Mouse (Mus musculus) MEL (cell line): ENCODE data around the gene Wdr5.

ENCODE experiments used
- BHLHE40 ChIP-seq: IDR thresholded peaks from 2 replicates; pipeline ENCODE4 v1.6.1; 2012; ENCODE audit warnings: low read depth, mild to moderate bottlenecking, inconsistent platforms, low read length, improper control_type of control experiment, borderline replicate concordance
- CTCF ChIP-seq, 3 experiments: IDR thresholded peaks in 2 of 3; conservative IDR thresholded peaks in 1 of 3; 2 replicates each; pipeline ENCODE4 v1.5.1; 2011 to 2012; ENCODE audit warnings: low read length in 3 of 3, low read depth in 2 of 3, mild to moderate bottlenecking in 2 of 3, improper control_type of control experiment in 1 of 3, inconsistent platforms in 1 of 3, mixed read lengths in 1 of 3, moderate library complexity in 1 of 3; ENCODE audit not compliant: control insufficient read depth in 1 of 3, insufficient read depth in 1 of 3, poor library complexity in 1 of 3, severe bottlenecking in 1 of 3
- ELF1 ChIP-seq: IDR thresholded peaks from 2 replicates; pipeline ENCODE4 v1.6.1; 2014; ENCODE audit warnings: low read depth, mild to moderate bottlenecking, inconsistent platforms, low read length, improper control_type of control experiment, moderate library complexity
- EP300 ChIP-seq, 2 experiments: IDR thresholded peaks; 2 replicates each; pipeline ENCODE4 v1.6.1; 2011; ENCODE audit warnings: improper control_type of control experiment in 2 of 2, low read length in 2 of 2, low read depth in 1 of 2, mild to moderate bottlenecking in 1 of 2
- ETS1 ChIP-seq: IDR thresholded peaks from 2 replicates; pipeline ENCODE4 v1.6.1; 2012; ENCODE audit warnings: low read depth, mild to moderate bottlenecking, inconsistent platforms, low read length, improper control_type of control experiment, moderate library complexity
- GABPA ChIP-seq: IDR thresholded peaks from 2 replicates; pipeline ENCODE4 v1.6.1; 2012; ENCODE audit warnings: low read depth, mild to moderate bottlenecking, inconsistent platforms, low read length, improper control_type of control experiment, moderate library complexity
- MAFK ChIP-seq: IDR thresholded peaks from 2 replicates; pipeline ENCODE4 v1.6.1; 2011; ENCODE audit warnings: low read depth, mild to moderate bottlenecking, low read length, improper control_type of control experiment, borderline replicate concordance
- MAX ChIP-seq: IDR thresholded peaks from 2 replicates; pipeline ENCODE4 v1.6.1; 2011; ENCODE audit warnings: low read length, improper control_type of control experiment
- MAZ ChIP-seq: IDR thresholded peaks from 2 replicates; pipeline ENCODE4 v1.6.1; 2012; ENCODE audit warnings: low read depth, mild to moderate bottlenecking, inconsistent platforms, low read length, improper control_type of control experiment
- MXI1 ChIP-seq: IDR thresholded peaks from 2 replicates; pipeline ENCODE4 v1.6.1; 2011; ENCODE audit warnings: mild to moderate bottlenecking, low read depth, low read length, improper control_type of control experiment
- POLR2A ChIP-seq, 2 experiments: IDR thresholded peaks; 2 replicates each; pipeline ENCODE4 v1.6.1; 2011 to 2012; ENCODE audit warnings: low read length in 2 of 2, mild to moderate bottlenecking in 2 of 2, control low read depth in 1 of 2, improper control_type of control experiment in 1 of 2, low read depth in 1 of 2, moderate library complexity in 1 of 2; ENCODE audit not compliant: control insufficient read depth in 1 of 2, insufficient read depth in 1 of 2, poor library complexity in 1 of 2
- UBTF ChIP-seq: IDR thresholded peaks from 2 replicates; pipeline ENCODE4 v1.6.1; 2012; ENCODE audit warnings: low read depth, mild to moderate bottlenecking, inconsistent platforms, low read length, improper control_type of control experiment, moderate library complexity, borderline replicate concordance; ENCODE audit not compliant: insufficient read depth

GRCm38 (mm10) chr2:27584546-27584945, 69.6 kb downstream of the Wdr5 start:
- no peak for TF ChIP-seq ETS1
- TF ChIP-seq CTCF (IDR thresholded peaks at IDR 0.05 in 2 of 3, conservative IDR thresholded peaks at IDR 0.05 in 1 of 3; ENCODE audit: control insufficient read depth in 1 of 3, insufficient read depth in 1 of 3, low read depth in 2 of 3, low read length in 3 of 3, poor library complexity in 1 of 3, severe bottlenecking in 1 of 3) = peak in 1 of 3 experiments; percentile 4; a peak in 1 of 6 replicates
- no peak for TF ChIP-seq POLR2A (IDR thresholded peaks at IDR 0.05; ENCODE audit: control insufficient read depth in 1 of 2, insufficient read depth in 1 of 2, low read depth in 1 of 2, low read length in 2 of 2, poor library complexity in 1 of 2)
- no peak for TF ChIP-seq BHLHE40
- TF ChIP-seq GABPA = no peak
- no peak for TF ChIP-seq MAX
- no peak for TF ChIP-seq EP300 (IDR thresholded peaks at IDR 0.05; ENCODE audit: low read depth in 1 of 2, low read length in 2 of 2)
- TF ChIP-seq UBTF = no peak
- no peak for TF ChIP-seq MXI1
- no peak for TF ChIP-seq MAFK
- no peak for TF ChIP-seq MAZ
- no peak for TF ChIP-seq ELF1
